Mouse (Mus musculus) stomach, postnatal 0 days (tissue): ENCODE results near the gene Osm.

ENCODE experiments used
- CTCF ChIP-seq: IDR thresholded peaks from 2 replicates; pipeline ENCODE4 v1.5.1; 2016; ENCODE audit warnings: antibody characterized with exemption, low read depth, mild to moderate bottlenecking, moderate library complexity
- EP300 ChIP-seq: optimal IDR thresholded peaks from 2 replicates; pipeline ENCODE3; 2016; ENCODE audit warnings: antibody characterized with exemption

GRCm38 (mm10) chr11:4224223-4224622 is 12.0 kb upstream of the Osm start:
- TF ChIP-seq CTCF: no peak
- no peak for TF ChIP-seq EP300
